Mouse (Mus musculus) CH12.LX (cell line): ENCODE results near the gene Col17a1. TPM values are rescaled to one million over a fixed set of nuclear protein-coding genes. Genes with fewer than 3 reads are reported as not detected.

Experiments
- DNase-seq: peaks from one replicate; pipeline ENCODE4 v3.0.0-alpha.2; 2013; ENCODE audit errors: extremely low read depth
- H3K27ac ChIP-seq: 2 replicates; pipeline ENCODE4 v1.5.1; 2012; ENCODE audit warnings: low read depth, mild to moderate bottlenecking, control low read depth, moderate library complexity; ENCODE audit not compliant: insufficient read depth
- H3K27me3 ChIP-seq: replicated peaks from 2 replicates; pipeline ENCODE3; 2012; ENCODE audit warnings: inconsistent platforms
- H3K36me3 ChIP-seq, 2 experiments: replicated peaks in 1 of 2; 2 replicates each; pipeline versions ENCODE3 to v1.6.1; 2012; ENCODE audit warnings: inconsistent platforms in 1 of 2, low read length in 1 of 2, mild to moderate bottlenecking in 1 of 2, mixed read lengths in 1 of 2, moderate library complexity in 1 of 2; ENCODE audit not compliant: control insufficient read depth in 1 of 2, insufficient read depth in 1 of 2
- H3K4me1 ChIP-seq, 2 experiments: 2 replicates each; pipeline ENCODE4 v1.6.1; 2012; ENCODE audit warnings: inconsistent platforms in 1 of 2, moderate library complexity in 1 of 2; ENCODE audit not compliant: insufficient read depth in 2 of 2, control insufficient read depth in 1 of 2
- H3K4me2 ChIP-seq: 2 replicates; pipeline ENCODE4 v1.6.1; 2012; ENCODE audit warnings: low read depth, mild to moderate bottlenecking, control low read depth; ENCODE audit not compliant: poor library complexity, insufficient read depth, severe bottlenecking
- H3K4me3 ChIP-seq, 3 experiments: fragments of 150-350 bp in 1 of 3; sonication (generic) in 1 of 3; replicated peaks in 1 of 3; 2 replicates each; pipeline versions ENCODE3 to v1.5.1; 2011 to 2012; ENCODE audit warnings: low read depth in 2 of 3, low read length in 2 of 3, mild to moderate bottlenecking in 2 of 3, moderate library complexity in 2 of 3, control low read depth in 1 of 3, improper control_type of control experiment in 1 of 3, inconsistent platforms in 1 of 3, mixed read lengths in 1 of 3; ENCODE audit not compliant: poor library complexity in 1 of 3
- H3K79me2 ChIP-seq: replicated peaks from 2 replicates; pipeline ENCODE4 v1.6.1; 2012; ENCODE audit warnings: mild to moderate bottlenecking, moderate library complexity; ENCODE audit not compliant: control insufficient read depth, poor library complexity, insufficient read depth, severe bottlenecking; ENCODE audit errors: extremely low read depth
- H3K9ac ChIP-seq: 2 replicates; pipeline ENCODE4 v1.6.1; 2012; ENCODE audit warnings: low read depth, mild to moderate bottlenecking, control low read depth, moderate library complexity; ENCODE audit not compliant: insufficient read depth
- H3K9me3 ChIP-seq: replicated peaks from 2 replicates; pipeline ENCODE3; 2012; ENCODE audit warnings: low read length, inconsistent platforms, mixed read lengths
- BHLHE40 ChIP-seq: IDR thresholded peaks from 2 replicates; pipeline ENCODE4 v1.6.1; 2011; ENCODE audit warnings: mild to moderate bottlenecking, low read depth, low read length, improper control_type of control experiment
- CTCF ChIP-seq, 2 experiments: IDR thresholded peaks in 1 of 2; conservative IDR thresholded peaks in 1 of 2; 2 replicates each; pipeline ENCODE4 v1.5.1; 2011 to 2012; ENCODE audit warnings: low read depth in 2 of 2, low read length in 2 of 2, improper control_type of control experiment in 1 of 2, inconsistent platforms in 1 of 2, mild to moderate bottlenecking in 1 of 2, moderate library complexity in 1 of 2
- ELF1 ChIP-seq: IDR thresholded peaks from 2 replicates; pipeline ENCODE4 v1.6.1; 2014; ENCODE audit warnings: low read depth, mild to moderate bottlenecking, inconsistent platforms, low read length, improper control_type of control experiment
- EP300 ChIP-seq: IDR thresholded peaks from 2 replicates; pipeline ENCODE4 v1.6.1; 2011; ENCODE audit warnings: low read length, improper control_type of control experiment
- ETS1 ChIP-seq: conservative IDR thresholded peaks from 2 replicates; pipeline ENCODE4 v1.6.1; 2012; ENCODE audit warnings: low read depth, mild to moderate bottlenecking, inconsistent platforms, low read length, improper control_type of control experiment, moderate library complexity
- HCFC1 ChIP-seq: IDR thresholded peaks from 2 replicates; pipeline ENCODE4 v1.6.1; 2012; ENCODE audit warnings: low read depth, mild to moderate bottlenecking, inconsistent platforms, low read length, improper control_type of control experiment
- IRF4 ChIP-seq: IDR thresholded peaks from 2 replicates; pipeline ENCODE4 v1.6.1; 2014; ENCODE audit warnings: low read depth, mild to moderate bottlenecking, inconsistent platforms, low read length, improper control_type of control experiment
- JUND ChIP-seq: conservative IDR thresholded peaks from 2 replicates; pipeline ENCODE4 v1.6.1; 2011; ENCODE audit warnings: low read depth, low read length, improper control_type of control experiment
- KAT2A ChIP-seq: IDR thresholded peaks from 2 replicates; pipeline ENCODE4 v1.6.1; 2012; ENCODE audit warnings: low read length, improper control_type of control experiment, inconsistent platforms; ENCODE audit not compliant: insufficient replicate concordance
- MAFK ChIP-seq: IDR thresholded peaks from 2 replicates; pipeline ENCODE4 v1.6.1; 2011; ENCODE audit warnings: low read length, improper control_type of control experiment; ENCODE audit not compliant: insufficient replicate concordance
- MAX ChIP-seq: IDR thresholded peaks from 2 replicates; pipeline ENCODE4 v1.6.1; 2011; ENCODE audit warnings: low read length, improper control_type of control experiment
- MEF2A ChIP-seq: IDR thresholded peaks from 2 replicates; pipeline ENCODE4 v1.6.1; 2014; ENCODE audit warnings: low read depth, mild to moderate bottlenecking, inconsistent platforms, low read length, improper control_type of control experiment, borderline replicate concordance
- MXI1 ChIP-seq: IDR thresholded peaks from 2 replicates; pipeline ENCODE4 v1.6.1; 2011; ENCODE audit warnings: mild to moderate bottlenecking, low read depth, low read length, improper control_type of control experiment
- PAX5 ChIP-seq: IDR thresholded peaks from 2 replicates; pipeline ENCODE4 v1.6.1; 2012; ENCODE audit warnings: low read length, inconsistent platforms, mixed read lengths
- POLR2AphosphoS2 ChIP-seq: IDR thresholded peaks from 2 replicates; pipeline ENCODE4 v1.6.1; 2011; ENCODE audit warnings: low read depth, low read length, improper control_type of control experiment
- RAD21 ChIP-seq: IDR thresholded peaks from 2 replicates; pipeline ENCODE4 v1.6.1; 2011; ENCODE audit warnings: low read depth, mild to moderate bottlenecking, low read length, improper control_type of control experiment, moderate library complexity
- RCOR1 ChIP-seq: conservative IDR thresholded peaks from 2 replicates; pipeline ENCODE4 v1.6.1; 2012; ENCODE audit warnings: low read depth, mild to moderate bottlenecking, inconsistent platforms, low read length, improper control_type of control experiment
- SMC3 ChIP-seq: IDR thresholded peaks from 2 replicates; pipeline ENCODE4 v1.6.1; 2011; ENCODE audit warnings: low read depth, low read length, improper control_type of control experiment
- UBTF ChIP-seq: IDR thresholded peaks from 2 replicates; pipeline ENCODE4 v1.6.1; 2012; ENCODE audit warnings: low read depth, mild to moderate bottlenecking, inconsistent platforms, low read length, improper control_type of control experiment, moderate library complexity
- ZMIZ1 ChIP-seq: IDR thresholded peaks from 2 replicates; pipeline ENCODE4 v1.6.1; 2012; ENCODE audit warnings: low read depth, mild to moderate bottlenecking, inconsistent platforms, low read length, improper control_type of control experiment
- dilution Hi-C: fragments of 300-500 bp; cut with MboI; formaldehyde crosslinking; loops from 2 replicates; pipeline ENCODE4 v1.14.3; 2020; ENCODE audit warnings: low sequenced_read_pairs; ENCODE audit not compliant: extremely low pct_unique_long_range_greater_than_20kb, extremely low pct_ligation_motif_present
- in situ Hi-C: fragments of 300-500 bp; cut with MboI; formaldehyde crosslinking; loops from 3 replicates; pipeline ENCODE4 v1.14.3; 2019; ENCODE audit warnings: low sequenced_read_pairs, low pct_ligation_motif_present, low pct_unique_long_range_greater_than_20kb, mixed read lengths
- polyA plus RNA-seq: library from polyadenylated mRNA; unstranded; fragments of >175 nt; gene quantifications from 2 replicates; pipeline ENCODE4 v1.2.1, GENCODE M21; 2012; ENCODE audit warnings: low read depth; ENCODE audit not compliant: insufficient read length
- total RNA-seq, 2 experiments: library from RNA; depleted of rRNA; stranded (reverse); fragments of 300-350 nt in 1 of 2; fragments of >200 nt in 1 of 2; gene quantifications; 2 replicates each; pipeline ENCODE4 v1.2.3; 2012 to 2014

The Col17a1 gene
- total and polyA plus RNA-seq, 3 experiments, result 0.34 to 0.59 (median 0.42) TPM

GRCm38 (mm10) chr19:47621478-47621877, 70.4 kb downstream of the Col17a1 start:
- Histone ChIP-seq H3K36me3 (peaks cover 26 to 82% of the 10 kb centered on the region in 2 experiments), H3K79me2 (no peaks in the 10 kb centered on the region), H3K27me3 (no peaks in the 10 kb centered on the region), H3K9me3 (no peaks in the 10 kb centered on the region), H3K4me3 (no peak overlapping the region), H3K4me1 (peaks cover 9 to 28% of the 10 kb centered on the region in 2 experiments; a peak in 3 of 4 replicates), H3K4me2 (0 out of 2 replicates have a peak overlapping the region, but pooled peaks have one; percentile 22), H3K9ac (no peak overlapping the region), H3K27ac (0 out of 2 replicates have a peak overlapping the region, but pooled peaks have one; percentile 46)
- DNase-seq, result peak; percentile 31
- dilution Hi-C loops, result no loop called here
- in situ Hi-C loops, result no loop called here
- no peak for TF ChIP-seq RAD21
- TF ChIP-seq ELF1, result no peak
- TF ChIP-seq IRF4, result peak; percentile 80
- no peak for TF ChIP-seq MEF2A
- peak; percentile 91 for TF ChIP-seq EP300
- TF ChIP-seq UBTF, result no peak
- no peak for TF ChIP-seq MAX
- TF ChIP-seq MAFK, result no peak
- TF ChIP-seq ETS1, result 0 out of 2 replicates have a peak, but pooled peaks have one; percentile 22
- peak; percentile 90 for TF ChIP-seq BHLHE40
- TF ChIP-seq JUND, result no peak

DNA sequence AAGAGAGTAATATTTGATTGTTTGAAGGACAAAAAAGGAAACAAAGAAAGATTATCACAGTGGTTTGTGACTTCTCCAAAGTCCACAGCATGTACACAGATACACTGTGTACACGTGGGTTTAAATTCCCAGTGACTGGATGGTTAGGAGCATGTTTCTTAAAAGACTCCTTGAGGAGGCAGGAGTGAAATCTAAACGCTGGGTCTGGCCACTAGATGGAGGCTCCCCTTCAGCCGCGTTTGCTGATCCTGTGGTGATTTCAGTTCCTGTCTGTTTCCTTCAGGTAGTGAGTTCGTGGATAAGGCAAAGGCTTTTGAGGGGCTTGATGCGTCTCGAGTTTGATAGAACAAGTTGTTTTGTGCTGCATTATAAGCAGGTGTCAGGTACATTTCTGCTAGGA, 78.5 kb downstream of the Col17a1 start:
- Histone ChIP-seq H3K4me3 (no peak overlapping the region), H3K9ac (no peak overlapping the region), H3K79me2 (no peaks in the 10 kb centered on the region), H3K36me3 (peaks cover 20 to 66% of the 10 kb centered on the region in 2 experiments), H3K27me3 (no peaks in the 10 kb centered on the region), H3K4me1 (no peaks in the 10 kb centered on the region), H3K4me2 (no peak overlapping the region), H3K9me3 (no peaks in the 10 kb centered on the region), H3K27ac (no peak overlapping the region)
- no peak for DNase-seq
- TF ChIP-seq SMC3 (peak; percentile 22), CTCF (conservative IDR thresholded peaks at IDR 0.05 in 1 of 2, IDR thresholded peaks at IDR 0.05 in 1 of 2; ENCODE audit: low read depth in 2 of 2, low read length in 2 of 2) (peak in 1 of 2 experiments; percentile 49; a peak in 2 of 4 replicates), RCOR1 (no peak), UBTF (no peak)
- TF ChIP-seq, all 38 proteins: peak for 2
- in situ Hi-C loops, result no loop called here
- dilution Hi-C loops, result no loop called here

GRCm38 (mm10) chr19:47608513-47608912, 83.4 kb downstream of the Col17a1 start:
- TF ChIP-seq MAX (no peak), PAX5 (no peak), ZMIZ1 (no peak), KAT2A (no peak), RCOR1 (no peak), MEF2A (no peak), HCFC1 (no peak), POLR2AphosphoS2 (no peak), MXI1 (no peak)
- TF ChIP-seq, all 38 proteins: peak for 0
- H3K9me3 ChIP-seq, result no peaks in the 10 kb centered on the region
- dilution Hi-C loops (no loop called here), in situ Hi-C loops (no loop called here)
- H3K36me3 ChIP-seq, result peaks cover 5 to 34% of the 10 kb centered on the region in 2 experiments
- no peak overlapping the region for H3K4me2 ChIP-seq
- DNase-seq, result no peak
- no peaks in the 10 kb centered on the region for H3K4me1 ChIP-seq
- H3K4me3 ChIP-seq, result no peak overlapping the region
- no peak overlapping the region for H3K9ac ChIP-seq
- H3K27ac ChIP-seq, result no peak overlapping the region
- no peaks in the 10 kb centered on the region for H3K27me3 ChIP-seq
- H3K79me2 ChIP-seq, result no peaks in the 10 kb centered on the region
